Mouse (Mus musculus): Measurements from ENCODE around the gene Olfr881. TPM values are rescaled to one million over a fixed set of nuclear protein-coding genes. Genes with fewer than 3 reads are reported as not detected.

Gene Olfr881
- polyA plus RNA-seq (2015; fragmentation: Nextera tagmentation; extraction: Ambion mirVana) = not detected in 2 replicates

- Histone ChIP-seq H3K4me2 (replicated peaks) (no peak within 1 kb of the TSS), H3K4me3 (replicated peaks) (no peak within 1 kb of the TSS), H3K27ac (no peak within 1 kb of the TSS), H3K36me3 (no peaks in the 10 kb centered on the region), H3K4me1 (replicated peaks) (no peaks in the 10 kb centered on the region), H3K9ac (replicated peaks) (no peak within 1 kb of the TSS), H3K9me3 (no peaks in the 10 kb centered on the region), H3K27me3 (no peaks in the 10 kb centered on the region)
- ATAC-seq = no peak
These were observed at the start of gene Olfr881 for GRCm38 (mm10) chr9:37991525-37991924. Olfr881 (plus strand) TSS chr9:37991825.

DNA sequence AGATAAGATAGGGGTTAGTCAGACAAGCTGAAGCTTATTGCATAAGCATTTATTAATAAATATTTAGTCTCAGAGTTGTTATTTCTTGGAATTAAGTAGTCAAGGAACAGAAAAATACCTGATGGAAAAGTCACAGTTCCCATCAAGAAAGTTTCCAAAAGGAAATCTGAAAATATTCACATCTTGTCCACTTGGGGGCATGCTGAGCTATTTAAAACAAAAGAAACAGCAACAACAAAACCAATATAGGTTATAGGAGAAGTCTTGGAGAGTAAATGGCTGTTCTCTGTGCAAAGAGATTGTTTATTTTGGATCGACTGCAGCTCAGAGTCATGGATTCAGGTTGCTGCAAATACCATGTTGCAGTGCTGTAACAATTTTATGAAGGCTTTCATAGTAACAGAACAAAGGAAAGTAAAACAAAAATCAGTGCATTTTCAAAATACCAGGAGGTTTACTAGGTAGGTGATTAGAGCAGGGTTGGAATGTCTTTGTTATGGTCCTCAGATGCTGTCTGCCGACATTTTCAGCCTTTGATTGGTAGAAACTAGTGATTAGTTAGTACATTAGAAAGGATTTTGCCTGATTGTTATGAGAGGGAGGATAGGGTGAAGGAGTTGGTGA is 7.1 kb downstream of the Olfr881 start:
- Histone ChIP-seq H3K9ac (replicated peaks) (no peak overlapping the region), H3K4me2 (replicated peaks) (no peak overlapping the region), H3K4me3 (replicated peaks) (no peak overlapping the region), H3K36me3 (no peaks in the 10 kb centered on the region), H3K9me3 (no peaks in the 10 kb centered on the region), H3K27ac (no peak overlapping the region), H3K27me3 (no peaks in the 10 kb centered on the region), H3K4me1 (replicated peaks) (no peaks in the 10 kb centered on the region)
- 43% methylated on average over 2 of the region's 2 CpGs for WGBS
- ATAC-seq = no peak

GRCm38 (mm10) chr9:38000021-38000420 is 8.4 kb downstream of the Olfr881 start:
- H3K9me3 ChIP-seq = no peaks in the 10 kb centered on the region
- no peak overlapping the region for H3K9ac ChIP-seq (replicated peaks)
- H3K27ac ChIP-seq = no peak overlapping the region
- WGBS = 50% methylated on average over 1 of the region's 1 CpGs
- no peaks in the 10 kb centered on the region for H3K27me3 ChIP-seq
- H3K4me2 ChIP-seq (replicated peaks) = no peak overlapping the region
- H3K36me3 ChIP-seq = no peaks in the 10 kb centered on the region
- ATAC-seq = no peak
- H3K4me3 ChIP-seq (replicated peaks) = no peak overlapping the region
- no peaks in the 10 kb centered on the region for H3K4me1 ChIP-seq (replicated peaks)

DNA sequence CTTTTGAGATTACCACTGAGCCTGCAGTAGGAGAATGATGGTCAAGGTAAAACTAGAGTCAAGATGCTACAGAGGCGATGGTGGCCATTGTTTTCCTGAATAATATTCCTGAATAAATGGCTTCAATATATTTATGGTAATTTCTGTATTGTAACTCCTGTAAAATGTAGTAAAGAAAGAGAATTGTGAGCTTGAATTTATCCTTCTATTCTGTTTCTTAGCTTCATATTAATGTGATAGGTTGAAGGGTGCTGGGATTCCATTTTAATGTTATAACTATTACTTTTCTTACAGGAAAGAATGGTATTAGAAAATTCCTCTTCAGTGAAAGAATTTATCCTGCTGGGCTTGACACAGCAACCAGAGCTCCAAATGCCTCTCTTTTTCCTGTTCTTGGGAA is 33.9 kb downstream of the Olfr881 start, which contains the start of gene Olfr883:
Gene Olfr883 (plus strand): TSS at position 301 of the 400 bp plus-strand sequence.
- H3K4me1 ChIP-seq (replicated peaks) = no peaks in the 10 kb centered on the region
- H3K4me2 ChIP-seq (replicated peaks) = no peak within 1 kb of the TSS
- no peaks in the 10 kb centered on the region for H3K36me3 ChIP-seq
- no peak for ATAC-seq
- H3K9ac ChIP-seq (replicated peaks) = no peak within 1 kb of the TSS
- H3K27ac ChIP-seq = no peak within 1 kb of the TSS
- no peaks in the 10 kb centered on the region for H3K9me3 ChIP-seq
- no peak within 1 kb of the TSS for H3K4me3 ChIP-seq (replicated peaks)
- H3K27me3 ChIP-seq = no peaks in the 10 kb centered on the region
- WGBS = 91% methylated on average over 1 of the region's 1 CpGs

Other genes starting within 250 kb of the Olfr881 start
- gene Olfr874, start 246.7 kb upstream of the Olfr881 start, polyA plus RNA-seq (2015; fragmentation: Nextera tagmentation; extraction: Ambion mirVana) = not detected in 2 replicates
- gene Olfr875, start 220.0 kb upstream of the Olfr881 start, polyA plus RNA-seq (2015; fragmentation: Nextera tagmentation; extraction: Ambion mirVana) = not detected in 2 replicates
- gene Olfr876, start 188.8 kb upstream of the Olfr881 start, polyA plus RNA-seq (2015; fragmentation: Nextera tagmentation; extraction: Ambion mirVana) = not detected in 2 replicates
- gene Olfr877, start 137.6 kb upstream of the Olfr881 start, polyA plus RNA-seq (2015; fragmentation: Nextera tagmentation; extraction: Ambion mirVana) = not detected in 2 replicates
- gene Olfr145, start 95.1 kb upstream of the Olfr881 start, polyA plus RNA-seq (2015; fragmentation: Nextera tagmentation; extraction: Ambion mirVana) = not detected in 2 replicates
- not detected in 2 replicates for gene Olfr878, start 74.0 kb upstream of the Olfr881 start, polyA plus RNA-seq (2015; fragmentation: Nextera tagmentation; extraction: Ambion mirVana)
- not detected in 2 replicates for gene Olfr883, start 34.0 kb downstream of the Olfr881 start, polyA plus RNA-seq (2015; fragmentation: Nextera tagmentation; extraction: Ambion mirVana)
- gene Olfr884, start 54.7 kb downstream of the Olfr881 start, polyA plus RNA-seq (2015; fragmentation: Nextera tagmentation; extraction: Ambion mirVana) = not detected in 2 replicates
- gene Olfr885, start 69.5 kb downstream of the Olfr881 start, polyA plus RNA-seq (2015; fragmentation: Nextera tagmentation; extraction: Ambion mirVana) = not detected in 2 replicates
- gene Olfr887, start 92.2 kb downstream of the Olfr881 start, polyA plus RNA-seq (2015; fragmentation: Nextera tagmentation; extraction: Ambion mirVana) = not detected in 2 replicates
- not detected in 2 replicates for gene Olfr888, start 116.3 kb downstream of the Olfr881 start, polyA plus RNA-seq (2015; fragmentation: Nextera tagmentation; extraction: Ambion mirVana)
- gene Olfr889, start 123.4 kb downstream of the Olfr881 start, polyA plus RNA-seq (2015; fragmentation: Nextera tagmentation; extraction: Ambion mirVana) = 0.06 and 0.07 TPM in 2 replicates
- not detected in 2 replicates for gene Olfr890, start 150.7 kb downstream of the Olfr881 start, polyA plus RNA-seq (2015; fragmentation: Nextera tagmentation; extraction: Ambion mirVana)
- gene Olfr891, start 189.0 kb downstream of the Olfr881 start, polyA plus RNA-seq (2015; fragmentation: Nextera tagmentation; extraction: Ambion mirVana) = not detected in 2 replicates
- not detected in 2 replicates for gene Olfr893, start 216.5 kb downstream of the Olfr881 start, polyA plus RNA-seq (2015; fragmentation: Nextera tagmentation; extraction: Ambion mirVana)
- gene Olfr894, start 226.2 kb downstream of the Olfr881 start, polyA plus RNA-seq (2015; fragmentation: Nextera tagmentation; extraction: Ambion mirVana) = not detected in 2 replicates

Measured in midbrain, embryonic 13.5 days (tissue).